Mouse (Mus musculus): ENCODE measurements around the gene Cped1. TPM values are rescaled to one million over a fixed set of nuclear protein-coding genes. Genes with fewer than 3 reads are reported as not detected.

Cped1 gene
- total RNA-seq (2023) = under 1 TPM; 0.44 to 0.75 TPM

GRCm38 (mm10) chr6:21985732-21986540 is at the start of gene Cped1:
TSS of gene Cped1 (plus strand) at chr6:21985916.

GRCm38 (mm10) chr6:21949226-21949731 is 36.4 kb upstream of the Cped1 start, which contains the start of gene Ing3:
TSS of gene Ing3 (plus strand) at chr6:21949571.

GRCm38 (mm10) chr6:22288004-22288736 is 302.5 kb downstream of the Cped1 start, which contains the start of gene Wnt16:
TSS of gene Wnt16 (plus strand) at chr6:22288227.

Other genes starting within 250 kb of the Cped1 start
- gene Tspan12, start 133.4 kb upstream of the Cped1 start, total RNA-seq (2023) = under 1 TPM in 1 of 2 experiments, not detected in 1; 0.75 TPM
- gene Ing3, start 36.3 kb upstream of the Cped1 start, total RNA-seq (2023) = 10 to 100 TPM; 36.2 to 42.0 TPM